Mouse (Mus musculus) midbrain, embryonic 16.5 days (tissue): ENCODE measurements around the gene Tmem248. TPM values are rescaled to one million over a fixed set of nuclear protein-coding genes. Genes with fewer than 3 reads are reported as not detected.

Experiments used
- ATAC-seq: fragments of 200-750 bp; cut with Nextera tagmentation; 2 replicates; pipeline ENCODE4 v1.8.0; 2017; ENCODE audit warnings: moderate TSS enrichment
- H3K27ac ChIP-seq: fragments of 300-500 bp; sonication (generic); 2 replicates; pipeline ENCODE4 v1.5.1; 2014; ENCODE audit warnings: mild to moderate bottlenecking, low read length, mixed read lengths
- H3K27me3 ChIP-seq: fragments of 300-500 bp; sonication (generic); 2 replicates; pipeline ENCODE4 v1.6.1; 2014; ENCODE audit warnings: low read depth, low read length, mixed read lengths; ENCODE audit not compliant: control insufficient read depth, insufficient read depth
- H3K36me3 ChIP-seq: fragments of 300-500 bp; sonication (generic); 2 replicates; pipeline ENCODE4 v1.6.1; 2014; ENCODE audit warnings: mild to moderate bottlenecking, low read length, moderate library complexity, mixed read lengths; ENCODE audit not compliant: control insufficient read depth, insufficient read depth
- H3K4me1 ChIP-seq: fragments of 300-500 bp; sonication (generic); 2 replicates; pipeline ENCODE4 v1.6.1; 2014; ENCODE audit warnings: mild to moderate bottlenecking, low read length, mixed read lengths; ENCODE audit not compliant: control insufficient read depth, insufficient read depth
- H3K4me2 ChIP-seq: fragments of 300-500 bp; sonication (generic); 2 replicates; pipeline ENCODE4 v1.6.1; 2014; ENCODE audit warnings: mild to moderate bottlenecking, low read length, mixed read lengths
- H3K4me3 ChIP-seq: fragments of 300-500 bp; sonication (generic); 2 replicates; pipeline ENCODE4 v1.5.1; 2014; ENCODE audit warnings: low read depth, mild to moderate bottlenecking, low read length, moderate library complexity, mixed read lengths
- H3K9ac ChIP-seq: fragments of 300-500 bp; sonication (generic); 2 replicates; pipeline ENCODE4 v1.6.1; 2014; ENCODE audit warnings: low read depth, low read length, mixed read lengths
- H3K9me3 ChIP-seq: fragments of 300-500 bp; sonication (generic); replicated peaks from 2 replicates; pipeline ENCODE4 v1.6.1; 2014; ENCODE audit warnings: mild to moderate bottlenecking, low read length, mixed read lengths; ENCODE audit not compliant: control insufficient read depth, poor library complexity, severe bottlenecking
- WGBS: fragments of 180-500 bp; shearing (Covaris S2); extraction: QIAGEN DNeasy Blood & Tissue Kit; methylation state at CpG from one replicate; pipeline ENCODE4 v1.1.7; 2014; 5-methylcytosine and 5-hydroxymethylcytosine counted together
- polyA plus RNA-seq: library from polyadenylated mRNA; unstranded; fragments of >200 nt; fragmentation: Nextera tagmentation; extraction: Ambion mirVana; gene quantifications from 2 replicates; pipeline ENCODE4 v1.2.1, GENCODE M21; 2015

Gene Tmem248
- polyA plus RNA-seq, 1 experiment from 2014 or later: 25.6 TPM

DNA sequence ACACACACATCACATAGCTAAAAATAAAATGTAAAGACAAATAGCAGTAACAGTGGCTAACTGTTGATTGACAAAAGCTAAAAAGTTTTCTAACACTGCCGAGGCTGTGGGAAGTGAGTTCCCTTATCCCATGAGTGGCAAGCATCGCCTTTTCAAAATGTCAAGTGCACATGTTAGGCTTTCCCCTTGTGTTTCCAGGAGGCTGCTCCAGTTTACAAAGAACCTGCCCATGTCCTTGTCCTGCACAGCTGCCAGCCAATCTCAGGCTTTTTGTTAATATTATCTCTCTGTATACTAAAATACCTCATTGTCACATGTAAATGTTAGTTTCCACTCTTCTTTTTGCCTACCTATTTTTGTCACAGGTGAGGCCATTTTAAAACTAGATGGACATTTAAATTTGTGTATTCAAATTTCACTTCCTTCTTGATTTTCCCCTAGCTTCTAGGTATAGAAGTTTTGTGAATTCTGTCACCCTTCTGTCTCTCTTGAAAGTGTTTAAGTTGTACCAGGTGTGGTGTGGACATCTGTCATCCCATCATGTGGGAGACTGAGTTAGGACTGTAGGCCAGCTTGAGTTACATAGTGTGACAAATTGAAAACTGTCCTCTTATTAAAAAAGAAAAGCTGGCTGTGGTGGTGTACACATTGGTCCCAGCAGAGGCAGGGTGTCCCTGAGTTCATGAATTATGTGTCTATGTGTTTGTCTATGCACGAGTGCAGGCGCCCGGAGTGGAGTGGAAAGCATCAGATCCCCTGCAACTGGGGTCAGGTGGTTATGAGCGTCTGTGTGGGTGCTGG is 34.9 kb upstream of the Tmem248 start:
- Histone ChIP-seq H3K4me3 (no peak overlapping the region), H3K27ac (no peak overlapping the region), H3K4me2 (no peak overlapping the region), H3K9ac (no peak overlapping the region), H3K9me3 (no peaks in the 10 kb centered on the region), H3K27me3 (no peaks in the 10 kb centered on the region), H3K36me3 (no peaks in the 10 kb centered on the region), H3K4me1 (peaks cover 4% of the 10 kb centered on the region; the same call in 1 of the 2 replicates)
- ATAC-seq: no peak
- 93% methylated on average over 6 of the region's 6 CpGs for WGBS

DNA sequence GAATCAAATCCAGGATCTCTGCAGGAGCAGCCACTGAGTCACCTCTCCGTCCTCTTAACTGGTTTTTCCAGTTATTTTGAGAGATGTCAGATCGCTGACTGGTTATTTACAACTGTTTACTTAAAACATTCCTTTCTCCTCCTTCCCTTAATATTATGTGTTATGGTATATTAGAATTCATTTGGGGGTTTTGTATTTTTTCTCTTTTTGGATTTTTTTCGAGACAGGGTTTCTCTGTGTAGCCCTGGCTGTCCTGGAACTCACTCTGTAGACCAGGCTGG is 34.4 kb upstream of the Tmem248 start:
- H3K4me2 ChIP-seq: no peak overlapping the region
- no peaks in the 10 kb centered on the region for H3K27me3 ChIP-seq
- WGBS: 95% methylated on average over 3 of the region's 3 CpGs
- H3K36me3 ChIP-seq: no peaks in the 10 kb centered on the region
- H3K4me1 ChIP-seq: peaks cover 8% of the 10 kb centered on the region; the same call in 1 of the 2 replicates
- no peak overlapping the region for H3K27ac ChIP-seq
- no peak overlapping the region for H3K9ac ChIP-seq
- ATAC-seq: no peak
- H3K4me3 ChIP-seq: no peak overlapping the region
- no peaks in the 10 kb centered on the region for H3K9me3 ChIP-seq

DNA sequence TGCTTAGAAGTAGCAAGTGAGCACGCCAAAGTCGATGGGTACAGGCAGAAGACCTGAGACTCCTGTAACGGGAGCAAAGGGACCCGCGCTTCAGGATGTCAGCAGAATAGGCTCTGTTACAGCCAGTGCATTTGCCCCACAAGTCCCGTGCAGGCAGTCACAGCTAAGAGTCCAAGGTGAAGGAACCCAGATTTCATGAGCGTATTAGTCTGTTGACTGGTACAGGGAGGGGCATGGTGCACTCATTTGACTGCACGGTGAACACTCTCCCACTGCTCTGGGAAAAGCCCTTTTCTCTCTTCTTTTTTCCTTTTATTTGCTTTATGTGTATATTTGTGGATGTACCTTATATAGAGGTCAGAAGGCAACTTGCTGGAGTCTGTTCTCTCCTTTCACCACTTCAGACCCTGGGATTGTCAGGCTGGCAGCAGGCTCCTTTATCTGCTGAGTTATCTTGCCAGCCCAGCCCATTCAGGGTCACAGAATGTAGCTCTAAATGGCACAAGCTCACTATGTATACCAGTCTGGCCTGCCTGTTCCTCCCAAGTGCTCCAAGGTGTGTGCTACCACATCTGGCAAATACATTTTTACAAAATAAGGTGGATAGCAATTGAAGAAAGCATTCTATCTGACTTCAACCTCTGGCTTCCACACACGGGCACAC is 32.6 kb upstream of the Tmem248 start:
- peaks cover 10% of the 10 kb centered on the region; the same call in 1 of the 2 replicates for H3K4me1 ChIP-seq
- H3K27me3 ChIP-seq: no peaks in the 10 kb centered on the region
- no peak overlapping the region for H3K4me3 ChIP-seq
- no peaks in the 10 kb centered on the region for H3K9me3 ChIP-seq
- WGBS: 90% methylated on average over 9 of the region's 9 CpGs
- no peaks in the 10 kb centered on the region; the same call in 1 of the 2 replicates for H3K36me3 ChIP-seq
- ATAC-seq: no peak
- no peak overlapping the region for H3K27ac ChIP-seq
- H3K9ac ChIP-seq: no peak overlapping the region
- no peak overlapping the region for H3K4me2 ChIP-seq

DNA sequence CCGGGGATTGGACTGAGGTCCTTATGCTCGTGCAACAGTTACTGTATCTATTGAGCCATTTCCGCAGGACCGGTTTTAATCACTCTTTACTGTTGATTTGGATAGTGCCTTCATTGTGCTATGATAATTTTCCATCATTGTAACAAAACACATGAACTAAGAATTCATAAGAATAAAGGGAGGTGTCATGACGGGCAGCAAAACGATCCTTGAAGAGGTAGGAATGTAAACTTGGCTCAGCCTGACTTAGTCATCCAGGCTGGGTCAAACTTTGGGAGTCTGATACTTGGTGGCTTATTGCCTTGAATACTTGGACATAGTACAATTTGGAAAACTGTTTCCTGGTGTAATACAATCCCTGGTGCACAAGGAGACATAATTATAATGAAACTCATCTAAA is 31.6 kb upstream of the Tmem248 start:
- no peak overlapping the region for H3K4me2 ChIP-seq
- peaks cover 7% of the 10 kb centered on the region for H3K36me3 ChIP-seq
- no peak overlapping the region for H3K27ac ChIP-seq
- no peaks in the 10 kb centered on the region for H3K9me3 ChIP-seq
- 89% methylated on average over 6 of the region's 6 CpGs for WGBS
- H3K27me3 ChIP-seq: no peaks in the 10 kb centered on the region
- no peak for ATAC-seq
- H3K4me3 ChIP-seq: no peak overlapping the region
- peaks cover 10% of the 10 kb centered on the region; the same call in 1 of the 2 replicates for H3K4me1 ChIP-seq
- H3K9ac ChIP-seq: no peak overlapping the region

DNA sequence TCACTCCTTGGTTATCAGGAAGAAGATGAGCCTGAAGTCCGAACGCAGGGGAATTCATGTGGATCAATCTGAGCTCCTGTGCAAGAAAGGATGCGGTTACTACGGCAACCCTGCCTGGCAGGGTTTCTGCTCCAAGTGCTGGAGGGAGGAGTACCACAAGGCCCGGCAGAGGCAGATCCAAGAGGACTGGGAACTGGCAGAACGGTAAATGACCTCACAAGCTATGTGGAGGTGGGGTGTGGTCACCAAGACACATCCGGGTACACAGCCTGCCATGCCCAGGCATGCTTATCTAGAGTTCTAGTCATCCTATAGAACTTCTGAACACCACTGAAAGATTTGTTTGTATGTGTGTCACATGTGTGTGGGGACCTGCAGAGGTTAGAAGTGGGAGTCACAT is 29.5 kb upstream of the Tmem248 start:
- H3K36me3 ChIP-seq: peaks cover 15% of the 10 kb centered on the region
- H3K4me3 ChIP-seq: no peak overlapping the region
- no peak overlapping the region for H3K9ac ChIP-seq
- 31% methylated on average over 7 of the region's 7 CpGs for WGBS
- no peaks in the 10 kb centered on the region for H3K9me3 ChIP-seq
- ATAC-seq: no peak
- H3K27me3 ChIP-seq: no peaks in the 10 kb centered on the region
- H3K4me2 ChIP-seq: no peak overlapping the region
- H3K4me1 ChIP-seq: peaks cover 10% of the 10 kb centered on the region; the same call in 1 of the 2 replicates
- H3K27ac ChIP-seq: no peak overlapping the region

DNA sequence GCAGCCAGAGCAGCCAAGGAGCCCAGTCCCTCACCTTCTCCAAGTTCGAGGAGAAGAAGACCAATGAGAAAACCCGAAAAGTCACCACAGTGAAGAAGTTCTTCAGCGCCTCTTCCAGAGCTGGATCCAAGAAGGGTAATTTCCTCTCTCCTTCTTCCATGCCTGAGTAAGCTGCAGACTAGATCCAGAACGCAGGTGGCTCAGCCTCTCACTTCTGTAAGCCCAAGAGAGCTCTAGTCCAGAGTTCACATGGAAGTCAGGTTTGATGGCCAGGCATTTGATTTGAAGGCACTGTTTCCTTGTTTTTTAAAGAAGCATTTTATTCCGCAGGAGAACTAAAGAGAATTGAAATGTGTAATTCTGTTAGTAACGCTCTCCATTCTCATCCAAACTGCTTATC is 26.0 kb upstream of the Tmem248 start:
- no peak for ATAC-seq
- Histone ChIP-seq H3K27ac (no peak overlapping the region), H3K9me3 (no peaks in the 10 kb centered on the region), H3K36me3 (peaks cover 21% of the 10 kb centered on the region), H3K4me3 (no peak overlapping the region), H3K4me2 (no peak overlapping the region), H3K27me3 (no peaks in the 10 kb centered on the region), H3K4me1 (peaks cover 10% of the 10 kb centered on the region; the same call in 1 of the 2 replicates), H3K9ac (no peak overlapping the region)
- 97% methylated on average over 6 of the region's 6 CpGs for WGBS

DNA sequence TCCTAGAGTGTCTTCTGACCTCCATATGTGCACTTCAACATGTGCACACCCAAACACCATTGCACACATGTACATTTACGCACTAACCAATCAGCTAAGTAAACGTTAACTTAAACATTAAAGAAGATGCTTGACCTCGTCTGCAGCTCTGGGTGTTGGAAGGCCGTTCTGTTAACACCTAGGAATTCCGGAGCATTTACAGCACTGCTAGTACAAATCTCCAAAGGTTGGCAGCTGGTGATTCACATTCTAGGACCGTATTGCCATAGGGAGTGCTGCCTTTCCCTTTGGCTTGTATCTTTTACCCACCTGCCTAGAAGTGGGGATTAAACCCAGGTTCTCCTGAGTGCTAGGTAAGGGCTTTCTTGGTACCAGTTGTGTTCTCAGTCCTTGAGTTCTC is 25.0 kb upstream of the Tmem248 start:
- no peaks in the 10 kb centered on the region for H3K9me3 ChIP-seq
- peaks cover 6% of the 10 kb centered on the region; the same call in 1 of the 2 replicates for H3K4me1 ChIP-seq
- no peak overlapping the region for H3K9ac ChIP-seq
- H3K27ac ChIP-seq: no peak overlapping the region
- no peaks in the 10 kb centered on the region for H3K27me3 ChIP-seq
- no peak overlapping the region for H3K4me2 ChIP-seq
- WGBS: 94% methylated on average over 6 of the region's 6 CpGs
- H3K4me3 ChIP-seq: no peak overlapping the region
- H3K36me3 ChIP-seq: peaks cover 21% of the 10 kb centered on the region
- no peak for ATAC-seq

DNA sequence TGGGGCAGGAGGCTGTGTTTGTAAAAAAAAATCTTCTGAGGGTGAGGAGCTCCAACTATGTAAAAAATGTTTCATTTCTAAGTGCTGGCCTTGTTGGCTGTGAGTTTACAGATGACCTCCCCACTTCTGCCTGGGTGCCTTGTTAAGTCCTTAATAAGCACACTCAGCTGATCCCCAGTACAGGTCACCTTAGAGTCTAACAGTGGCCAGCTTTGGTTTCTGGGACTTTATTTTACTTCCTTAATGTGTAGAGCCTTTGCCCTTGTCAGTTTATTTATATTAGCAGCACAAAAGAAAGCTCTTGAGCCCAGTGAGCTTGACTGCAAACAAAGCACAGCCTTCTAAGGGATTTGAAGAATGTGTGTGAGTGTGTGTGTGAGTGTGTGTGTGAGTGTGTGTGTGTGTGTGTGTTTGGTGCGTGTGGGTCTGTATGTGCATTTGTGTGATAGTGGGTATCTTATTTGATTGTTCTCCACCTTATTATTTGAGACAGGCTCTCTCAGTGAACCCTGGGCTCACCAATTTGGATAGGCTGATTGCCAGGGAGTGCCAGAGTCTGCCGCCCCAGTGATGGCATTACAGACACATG is 24.4 kb upstream of the Tmem248 start:
- no peak overlapping the region for H3K4me2 ChIP-seq
- H3K9me3 ChIP-seq: no peaks in the 10 kb centered on the region
- H3K4me1 ChIP-seq: peaks cover 2% of the 10 kb centered on the region; the same call in 1 of the 2 replicates
- 85% methylated on average over 2 of the region's 2 CpGs for WGBS
- H3K9ac ChIP-seq: no peak overlapping the region
- no peak for ATAC-seq
- no peak overlapping the region for H3K4me3 ChIP-seq
- H3K36me3 ChIP-seq: peaks cover 21% of the 10 kb centered on the region
- H3K27me3 ChIP-seq: no peaks in the 10 kb centered on the region
- no peak overlapping the region for H3K27ac ChIP-seq

DNA sequence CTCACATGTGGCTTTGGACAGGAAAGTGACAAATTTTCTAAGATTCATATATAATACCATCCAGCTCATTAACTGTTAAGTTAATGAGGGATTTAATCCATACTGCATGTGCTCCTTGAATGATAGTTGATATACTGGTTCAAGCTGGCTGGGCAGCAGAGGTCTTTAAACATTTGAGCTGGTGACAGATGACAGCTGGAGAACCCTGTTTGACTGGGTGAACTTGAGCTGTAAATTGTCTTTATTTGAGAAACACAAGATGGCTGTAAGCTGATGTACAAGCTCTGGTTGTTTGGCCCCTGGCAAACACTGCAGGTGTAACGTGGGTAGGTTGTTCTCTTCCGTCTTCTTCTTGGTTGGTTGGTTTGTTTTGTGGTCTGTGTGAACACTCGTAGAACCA is 23.1 kb upstream of the Tmem248 start:
- peaks cover 29% of the 10 kb centered on the region for H3K36me3 ChIP-seq
- H3K27me3 ChIP-seq: no peaks in the 10 kb centered on the region
- no peak overlapping the region for H3K4me3 ChIP-seq
- H3K9me3 ChIP-seq: no peaks in the 10 kb centered on the region
- H3K27ac ChIP-seq: no peak overlapping the region
- no peak overlapping the region for H3K4me2 ChIP-seq
- H3K9ac ChIP-seq: no peak overlapping the region
- H3K4me1 ChIP-seq: no peaks in the 10 kb centered on the region
- WGBS: 97% methylated on average over 3 of the region's 3 CpGs
- no peak for ATAC-seq
